Mouse (Mus musculus) CH12.LX (cell line): ENCODE data around the gene Map2k1. TPM values are rescaled to one million over a fixed set of nuclear protein-coding genes. Genes with fewer than 3 reads are reported as not detected.

Experiments
- DNase-seq: peaks from one replicate; pipeline ENCODE4 v3.0.0-alpha.2; 2013; ENCODE audit errors: extremely low read depth
- H3K27ac ChIP-seq: 2 replicates; pipeline ENCODE4 v1.5.1; 2012; ENCODE audit warnings: low read depth, mild to moderate bottlenecking, control low read depth, moderate library complexity; ENCODE audit not compliant: insufficient read depth
- H3K27me3 ChIP-seq: replicated peaks from 2 replicates; pipeline ENCODE3; 2012; ENCODE audit warnings: inconsistent platforms
- H3K36me3 ChIP-seq, 2 experiments: replicated peaks in 1 of 2; 2 replicates each; pipeline versions ENCODE3 to v1.6.1; 2012; ENCODE audit warnings: inconsistent platforms in 1 of 2, low read length in 1 of 2, mild to moderate bottlenecking in 1 of 2, mixed read lengths in 1 of 2, moderate library complexity in 1 of 2; ENCODE audit not compliant: control insufficient read depth in 1 of 2, insufficient read depth in 1 of 2
- H3K4me1 ChIP-seq, 2 experiments: 2 replicates each; pipeline ENCODE4 v1.6.1; 2012; ENCODE audit warnings: inconsistent platforms in 1 of 2, moderate library complexity in 1 of 2; ENCODE audit not compliant: insufficient read depth in 2 of 2, control insufficient read depth in 1 of 2
- H3K4me2 ChIP-seq: 2 replicates; pipeline ENCODE4 v1.6.1; 2012; ENCODE audit warnings: low read depth, mild to moderate bottlenecking, control low read depth; ENCODE audit not compliant: poor library complexity, insufficient read depth, severe bottlenecking
- H3K4me3 ChIP-seq, 3 experiments: fragments of 150-350 bp in 1 of 3; sonication (generic) in 1 of 3; replicated peaks in 1 of 3; 2 replicates each; pipeline versions ENCODE3 to v1.5.1; 2011 to 2012; ENCODE audit warnings: low read depth in 2 of 3, low read length in 2 of 3, mild to moderate bottlenecking in 2 of 3, moderate library complexity in 2 of 3, control low read depth in 1 of 3, improper control_type of control experiment in 1 of 3, inconsistent platforms in 1 of 3, mixed read lengths in 1 of 3; ENCODE audit not compliant: poor library complexity in 1 of 3
- H3K79me2 ChIP-seq: replicated peaks from 2 replicates; pipeline ENCODE4 v1.6.1; 2012; ENCODE audit warnings: mild to moderate bottlenecking, moderate library complexity; ENCODE audit not compliant: control insufficient read depth, poor library complexity, insufficient read depth, severe bottlenecking; ENCODE audit errors: extremely low read depth
- H3K9ac ChIP-seq: 2 replicates; pipeline ENCODE4 v1.6.1; 2012; ENCODE audit warnings: low read depth, mild to moderate bottlenecking, control low read depth, moderate library complexity; ENCODE audit not compliant: insufficient read depth
- H3K9me3 ChIP-seq: replicated peaks from 2 replicates; pipeline ENCODE3; 2012; ENCODE audit warnings: low read length, inconsistent platforms, mixed read lengths
- CTCF ChIP-seq, 2 experiments: IDR thresholded peaks in 1 of 2; conservative IDR thresholded peaks in 1 of 2; 2 replicates each; pipeline ENCODE4 v1.5.1; 2011 to 2012; ENCODE audit warnings: low read depth in 2 of 2, low read length in 2 of 2, improper control_type of control experiment in 1 of 2, inconsistent platforms in 1 of 2, mild to moderate bottlenecking in 1 of 2, moderate library complexity in 1 of 2
- ELF1 ChIP-seq: IDR thresholded peaks from 2 replicates; pipeline ENCODE4 v1.6.1; 2014; ENCODE audit warnings: low read depth, mild to moderate bottlenecking, inconsistent platforms, low read length, improper control_type of control experiment
- ETS1 ChIP-seq: conservative IDR thresholded peaks from 2 replicates; pipeline ENCODE4 v1.6.1; 2012; ENCODE audit warnings: low read depth, mild to moderate bottlenecking, inconsistent platforms, low read length, improper control_type of control experiment, moderate library complexity
- HCFC1 ChIP-seq: IDR thresholded peaks from 2 replicates; pipeline ENCODE4 v1.6.1; 2012; ENCODE audit warnings: low read depth, mild to moderate bottlenecking, inconsistent platforms, low read length, improper control_type of control experiment
- JUN ChIP-seq: IDR thresholded peaks from 2 replicates; pipeline ENCODE4 v1.6.1; 2011; ENCODE audit warnings: low read depth, mild to moderate bottlenecking, low read length, improper control_type of control experiment, moderate library complexity; ENCODE audit not compliant: insufficient read depth
- JUND ChIP-seq: conservative IDR thresholded peaks from 2 replicates; pipeline ENCODE4 v1.6.1; 2011; ENCODE audit warnings: low read depth, low read length, improper control_type of control experiment
- KAT2A ChIP-seq: IDR thresholded peaks from 2 replicates; pipeline ENCODE4 v1.6.1; 2012; ENCODE audit warnings: low read length, improper control_type of control experiment, inconsistent platforms; ENCODE audit not compliant: insufficient replicate concordance
- MAFK ChIP-seq: IDR thresholded peaks from 2 replicates; pipeline ENCODE4 v1.6.1; 2011; ENCODE audit warnings: low read length, improper control_type of control experiment; ENCODE audit not compliant: insufficient replicate concordance
- MEF2A ChIP-seq: IDR thresholded peaks from 2 replicates; pipeline ENCODE4 v1.6.1; 2014; ENCODE audit warnings: low read depth, mild to moderate bottlenecking, inconsistent platforms, low read length, improper control_type of control experiment, borderline replicate concordance
- MXI1 ChIP-seq: IDR thresholded peaks from 2 replicates; pipeline ENCODE4 v1.6.1; 2011; ENCODE audit warnings: mild to moderate bottlenecking, low read depth, low read length, improper control_type of control experiment
- MYC ChIP-seq: IDR thresholded peaks from 2 replicates; pipeline ENCODE4 v1.6.1; 2011; ENCODE audit warnings: low read depth, mild to moderate bottlenecking, improper control_type of control experiment, low read length
- NRF1 ChIP-seq: IDR thresholded peaks from 2 replicates; pipeline ENCODE4 v1.6.1; 2014; ENCODE audit warnings: low read depth, mild to moderate bottlenecking, inconsistent platforms, low read length, improper control_type of control experiment, moderate library complexity
- RCOR1 ChIP-seq: conservative IDR thresholded peaks from 2 replicates; pipeline ENCODE4 v1.6.1; 2012; ENCODE audit warnings: low read depth, mild to moderate bottlenecking, inconsistent platforms, low read length, improper control_type of control experiment
- SIN3A ChIP-seq: IDR thresholded peaks from 2 replicates; pipeline ENCODE4 v1.6.1; 2012; ENCODE audit warnings: low read length, improper control_type of control experiment, inconsistent platforms
- SMC3 ChIP-seq: IDR thresholded peaks from 2 replicates; pipeline ENCODE4 v1.6.1; 2011; ENCODE audit warnings: low read depth, low read length, improper control_type of control experiment
- USF1 ChIP-seq: IDR thresholded peaks from 2 replicates; pipeline ENCODE4 v1.6.1; 2014; ENCODE audit warnings: low read depth, mild to moderate bottlenecking, inconsistent platforms, low read length, improper control_type of control experiment
- ZC3H11A ChIP-seq: IDR thresholded peaks from 2 replicates; pipeline ENCODE4 v1.6.1; 2012; ENCODE audit warnings: low read depth, mild to moderate bottlenecking, inconsistent platforms, low read length, improper control_type of control experiment
- ZKSCAN1 ChIP-seq: IDR thresholded peaks from 2 replicates; pipeline ENCODE4 v1.6.1; 2012; ENCODE audit warnings: low read depth, inconsistent platforms, low read length, improper control_type of control experiment, borderline replicate concordance
- ZNF384 ChIP-seq: IDR thresholded peaks from 2 replicates; pipeline ENCODE4 v1.6.1; 2012; ENCODE audit warnings: low read depth, low read length, improper control_type of control experiment, inconsistent platforms
- dilution Hi-C: fragments of 300-500 bp; cut with MboI; formaldehyde crosslinking; loops from 2 replicates; pipeline ENCODE4 v1.14.3; 2020; ENCODE audit warnings: low sequenced_read_pairs; ENCODE audit not compliant: extremely low pct_unique_long_range_greater_than_20kb, extremely low pct_ligation_motif_present
- in situ Hi-C: fragments of 300-500 bp; cut with MboI; formaldehyde crosslinking; loops from 3 replicates; pipeline ENCODE4 v1.14.3; 2019; ENCODE audit warnings: low sequenced_read_pairs, low pct_ligation_motif_present, low pct_unique_long_range_greater_than_20kb, mixed read lengths
- polyA plus RNA-seq: library from polyadenylated mRNA; unstranded; fragments of >175 nt; gene quantifications from 2 replicates; pipeline ENCODE4 v1.2.1, GENCODE M21; 2012; ENCODE audit warnings: low read depth; ENCODE audit not compliant: insufficient read length
- total RNA-seq, 2 experiments: library from RNA; depleted of rRNA; stranded (reverse); fragments of 300-350 nt in 1 of 2; fragments of >200 nt in 1 of 2; gene quantifications; 2 replicates each; pipeline ENCODE4 v1.2.3; 2012 to 2014

Map2k1 gene
- total and polyA plus RNA-seq, 3 experiments, result 56.3 to 122 (median 74.0) TPM

DNA sequence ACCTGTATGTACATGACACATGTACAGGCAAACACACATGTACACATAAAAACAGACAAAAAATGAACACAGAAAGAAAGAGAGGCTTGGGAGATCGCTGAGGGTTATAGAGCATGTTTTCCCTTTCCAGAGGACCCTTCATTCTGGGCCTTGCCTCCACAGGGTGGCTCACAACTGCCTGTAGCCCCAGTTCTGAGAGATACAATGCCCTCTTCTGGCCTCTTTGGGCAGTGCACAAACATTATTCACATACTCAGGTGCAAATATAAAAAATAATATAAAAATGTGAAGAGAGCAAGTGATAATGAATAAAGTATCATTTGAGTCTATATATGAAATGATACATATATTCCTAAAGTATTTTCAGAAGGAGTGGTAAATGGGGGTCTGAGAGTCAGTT lies 21.5 kb upstream of the Map2k1 start:
- Histone ChIP-seq H3K9ac (no peak overlapping the region), H3K36me3 (no peaks in the 10 kb centered on the region), H3K27ac (no peak overlapping the region), H3K4me3 (no peak overlapping the region), H3K4me1 (peaks cover 0 to 15% of the 10 kb centered on the region in 2 experiments; a peak in 3 of 4 replicates), H3K79me2 (no peaks in the 10 kb centered on the region), H3K4me2 (no peak overlapping the region), H3K27me3 (no peaks in the 10 kb centered on the region), H3K9me3 (no peaks in the 10 kb centered on the region)
- peak; percentile 31 for DNase-seq
- dilution Hi-C loops, result no loop called here
- in situ Hi-C loops, result no loop called here
- TF ChIP-seq CTCF (conservative IDR thresholded peaks at IDR 0.05 in 1 of 2, IDR thresholded peaks at IDR 0.05 in 1 of 2; ENCODE audit: low read depth in 2 of 2, low read length in 2 of 2) (peak; percentile 10 to 62; a peak in 2 of 4 replicates), MEF2A (no peak), SMC3 (peak; percentile 24; the same call in 1 of the 2 replicates)

DNA sequence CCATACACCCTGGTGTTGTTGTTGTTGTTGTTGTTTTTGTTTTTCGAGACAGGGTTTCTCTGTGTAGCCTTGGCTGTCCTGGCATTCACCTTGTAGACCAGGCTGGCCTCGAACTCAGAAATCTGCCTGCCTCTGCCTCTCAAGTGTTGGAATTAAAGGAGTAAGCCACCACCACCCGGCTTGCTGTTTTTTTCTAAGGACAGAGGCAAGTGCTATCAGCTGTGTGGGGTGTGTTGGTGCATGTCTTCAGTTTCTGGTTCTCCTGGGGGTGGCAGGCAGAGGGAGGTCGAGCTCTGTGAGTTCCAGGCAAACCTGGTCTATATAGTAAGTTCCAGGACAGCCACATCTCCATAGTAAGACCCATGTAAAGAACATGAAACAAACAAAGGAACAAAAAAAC lies 20.9 kb upstream of the Map2k1 start:
- no peak for DNase-seq
- no peak overlapping the region for H3K4me2 ChIP-seq
- H3K9me3 ChIP-seq, result no peaks in the 10 kb centered on the region
- in situ Hi-C loops, result no loop called here
- dilution Hi-C loops, result no loop called here
- no peak overlapping the region for H3K9ac ChIP-seq
- peaks cover 0 to 15% of the 10 kb centered on the region in 2 experiments; a peak in 3 of 4 replicates for H3K4me1 ChIP-seq
- TF ChIP-seq ZC3H11A, result no peak
- TF ChIP-seq NRF1, result no peak
- TF ChIP-seq CTCF (conservative IDR thresholded peaks at IDR 0.05 in 1 of 2, IDR thresholded peaks at IDR 0.05 in 1 of 2; ENCODE audit: low read depth in 2 of 2, low read length in 2 of 2), result no peak
- TF ChIP-seq MXI1, result no peak
- no peak for TF ChIP-seq ELF1
- no peak for TF ChIP-seq USF1
- TF ChIP-seq ETS1, result no peak
- no peak for TF ChIP-seq ZKSCAN1
- no peak for TF ChIP-seq JUND
- no peak for TF ChIP-seq MEF2A
- no peak for TF ChIP-seq HCFC1
- no peak for TF ChIP-seq MAFK
- TF ChIP-seq SIN3A, result no peak
- TF ChIP-seq JUN, result no peak
- TF ChIP-seq ZNF384, result no peak
- TF ChIP-seq KAT2A, result no peak
- TF ChIP-seq MYC, result no peak
- no peak for TF ChIP-seq RCOR1
- H3K4me3 ChIP-seq, result no peak overlapping the region
- H3K27ac ChIP-seq, result no peak overlapping the region
- no peaks in the 10 kb centered on the region for H3K36me3 ChIP-seq
- no peaks in the 10 kb centered on the region for H3K27me3 ChIP-seq
- H3K79me2 ChIP-seq, result no peaks in the 10 kb centered on the region
